Mouse (Mus musculus) heart, adult 8-10 months (tissue): ENCODE measurements around the gene St6galnac3. TPM values are rescaled to one million over a fixed set of nuclear protein-coding genes. Genes with fewer than 3 reads are reported as not detected.

Source experiments
- DNase-seq: peaks from one replicate; pipeline ENCODE4 v3.0.0; 2022; ENCODE audit warnings: low spot score
- microRNA-seq: library from miRNA; unstranded; fragments of <30 nt; microRNA quantifications from one replicate; pipeline ENCODE4 v1.2.0, GENCODE M21; 2022
- total RNA-seq, 4 experiments: library from RNA; stranded (reverse); gene quantifications; 2 replicates each; pipeline ENCODE4 v1.2.4; 2022

The St6galnac3 gene
- total RNA-seq, 4 experiments from 2014 or later = 4.0 to 6.3 (median 5.7) TPM

GRCm38 (mm10) chr3:153161676-153162075 is 563.3 kb downstream of the St6galnac3 start:
- DNase-seq = no peak

- DNase-seq = no peak
Measured at GRCm38 (mm10) chr3:153160683-153161082, 564.3 kb downstream of the St6galnac3 start.

- no peak for DNase-seq
Measured at GRCm38 (mm10) chr3:153148887-153149286, 576.1 kb downstream of the St6galnac3 start.

Small RNAs within 50 kb of the gene (microRNA-seq; reads per million reads assigned to microRNA genes)
- not detected for gene Gm27405

Other genes with a start within 250 kb of the St6galnac3 start
- gene Asb17, start 119.0 kb upstream of the St6galnac3 start, total RNA-seq = not detected
- gene Msh4, start 181.0 kb upstream of the St6galnac3 start, total RNA-seq = under 1 TPM in 1 of 4 experiments, not detected in 3; 0.08 TPM
- 100 to 1,000 TPM in 2 of 4 experiments, 10 to 100 TPM in 2; 95.0 to 103 (median 99.9) TPM for gene Rabggtb, start 187.8 kb upstream of the St6galnac3 start, total RNA-seq
- gene Acadm, start 219.5 kb upstream of the St6galnac3 start, total RNA-seq = 1,000 to 10,000 TPM; 1,199 to 1,642 (median 1,432) TPM
- under 1 TPM in 3 of 4 experiments, not detected in 1; 0.09 to 0.19 (median 0.13) TPM for gene Slc44a5, start 248.3 kb upstream of the St6galnac3 start, total RNA-seq